29 mouse cellular contexts compared by ENCODE assay signal in the genomic region with DNA sequence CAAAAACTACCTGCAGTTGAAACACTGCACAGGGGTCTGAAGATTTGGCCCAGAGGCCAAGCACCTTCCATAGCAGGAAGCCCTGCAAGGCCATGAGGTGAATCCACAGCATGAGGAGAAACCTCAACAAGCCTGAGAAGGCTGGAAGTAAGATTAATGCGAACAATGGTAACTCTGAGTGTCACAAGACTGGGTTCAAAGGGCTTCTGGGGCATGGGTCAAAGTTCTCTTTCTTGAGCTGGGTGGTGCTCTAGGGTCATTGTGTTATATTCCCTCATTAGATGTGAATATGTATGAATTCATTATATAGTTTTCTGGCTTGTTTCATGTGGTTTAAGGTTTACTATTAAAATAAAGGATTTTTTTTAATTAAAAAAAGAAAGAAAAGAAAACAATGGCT.
DNase-seq lines count a peak whose midpoint lies in the region; TF ChIP-seq lines count a peak whose summit lies in the region.
"Had no signal": no experiment of that assay in that cellular context is flagged by ENCODE, and none has a peak within 500 bp of the region (broad histone marks: within the 10 kb centered on the region; RNA-seq: fewer than 3 reads in every experiment).

No protein-coding gene starts in this region.

- no peak for TF ChIP-seq CTCF in small intestine, adult 2 months (IDR thresholded peaks at IDR 0.05; ENCODE audit: extremely low read depth, insufficient read length, insufficient replicate concordance, low read depth, low read length)

- TF ChIP-seq POLR2A in small intestine, adult 2 months (IDR thresholded peaks at IDR 0.05; ENCODE audit: low read depth, low read length) = no peak

- peaks cover 16% of the 10 kb centered on the region for H3K4me1 ChIP-seq in brown adipose tissue, adult 24 weeks (ENCODE audit: control insufficient read depth, insufficient read depth, insufficient read length, low read length)
- H3K4me1 ChIP-seq in small intestine, adult 2 months (ENCODE audit: control insufficient read depth, insufficient read depth, insufficient read length, low read length) = peaks cover 10% of the 10 kb centered on the region; the same call in 1 of the 2 replicates
- H3K4me1 ChIP-seq: forebrain, embryonic 15.5 days; midbrain, embryonic 12.5 days had no signal

- 0 out of 2 replicates have a peak overlapping the region, but pooled peaks have one; percentile 0 for H3K27ac ChIP-seq in brown adipose tissue, adult 24 weeks (replicated peaks; ENCODE audit: low read depth, low read length)
- H3K27ac ChIP-seq in small intestine, adult 2 months (ENCODE audit: insufficient read depth, low read depth, low read length) = peak overlapping the region; percentile 76
- H3K27ac ChIP-seq: forebrain, embryonic 15.5 days; gastrocnemius, adult 2 months; heart, adult 2 months; hindbrain, embryonic 12.5 days; kidney, embryonic 15.5 days; limb, embryonic 10.5 days; limb, embryonic 15.5 days; midbrain, embryonic 12.5 days; neural tube, embryonic 12.5 days had no signal

- WGBS in small intestine, adult 2 months = 32% methylated on average over 1 of the region's 1 CpGs

- no peaks in the 10 kb centered on the region for H3K36me3 ChIP-seq in small intestine, adult 2 months (ENCODE audit: control insufficient read depth, insufficient read depth, low read length)
- H3K36me3 ChIP-seq: forebrain, embryonic 15.5 days; G1E; hindbrain, embryonic 12.5 days; kidney, embryonic 15.5 days; limb, embryonic 10.5 days; limb, embryonic 15.5 days; midbrain, embryonic 12.5 days; neural tube, embryonic 12.5 days had no signal

- intact Hi-C loops in heart, postnatal 14 days (cut with DNase I) = no loop called here

- peak; percentile 69 for DNase-seq in heart, adult 11 months
- DNase-seq in heart, postnatal 14 days = no peak
- peak; percentile 29 to 46 for DNase-seq in kidney, adult 8-10 months
- no peak for DNase-seq in kidney, postnatal 4 days
- DNase-seq in cerebellum, postnatal 14 days = no peak
- DNase-seq: adrenal gland, adult 8-10 months; cerebellum, adult 8-10 months; cerebellum, postnatal 36 days; gastrocnemius, adult 2 months; gastrocnemius, postnatal 36 days; heart, adult 2 months; heart, postnatal 10 days; layer of hippocampus, postnatal 36 days; liver, postnatal 0 days; lung, postnatal 4 days; right cerebral cortex, postnatal 4 days had no signal

- H3K4me3 ChIP-seq in brown adipose tissue, adult 24 weeks (ENCODE audit: insufficient read depth, low read depth, low read length) = no peak overlapping the region
- H3K4me3 ChIP-seq in small intestine, adult 2 months (ENCODE audit: low read depth, low read length) = no peak overlapping the region
- H3K4me3 ChIP-seq: forebrain, embryonic 15.5 days; gastrocnemius, adult 2 months; heart, adult 2 months; heart, embryonic 12.5 days; hindbrain, embryonic 12.5 days; kidney, embryonic 15.5 days; limb, embryonic 10.5 days; limb, embryonic 15.5 days; megakaryocyte, embryonic 14.5 days; midbrain, embryonic 12.5 days; myocyte; neural tube, embryonic 12.5 days had no signal

- H3K27me3 ChIP-seq in small intestine, adult 2 months (ENCODE audit: control insufficient read depth, insufficient read depth, low read length) = no peaks in the 10 kb centered on the region
- H3K27me3 ChIP-seq: forebrain, embryonic 15.5 days; heart, embryonic 12.5 days; hindbrain, embryonic 12.5 days; kidney, embryonic 15.5 days; limb, embryonic 15.5 days; megakaryocyte, embryonic 14.5 days; midbrain, embryonic 12.5 days; neural tube, embryonic 12.5 days had no signal

Comparison
In these comparisons a context has a peak if more than half of its experiments do, and no peak if none do; other contexts are left out.
1. DNase-seq: peak in heart, adult 11 months (single experiment) and kidney, adult 8-10 months (2 of 2); none in heart, postnatal 14 days (0 of 2), kidney, postnatal 4 days (0 of 2) and cerebellum, postnatal 14 days (0 of 2).